Comparison of ENCODE assay signal across 12 mouse cellular contexts in the genomic region with DNA sequence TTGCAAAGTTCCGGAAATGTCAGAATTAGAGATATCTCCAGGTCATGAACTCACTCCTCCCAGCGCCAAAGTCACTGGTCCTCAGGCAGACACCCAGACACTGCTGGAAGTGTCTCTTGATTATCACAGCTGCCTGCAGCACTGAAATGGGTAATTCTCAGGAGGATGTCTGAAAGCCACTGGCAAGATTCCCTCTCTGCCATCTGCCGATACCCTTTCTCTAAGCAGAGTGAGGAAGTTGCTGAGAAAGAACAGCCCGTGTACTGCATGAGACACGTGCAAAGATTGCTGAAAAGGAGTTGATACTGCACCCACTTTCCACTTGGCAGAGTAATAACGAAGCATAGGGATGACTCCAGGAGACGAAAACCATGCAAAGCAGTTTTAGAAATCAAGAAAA.
DNase-seq lines count a peak whose midpoint lies in the region.
"Had no signal": no experiment of that assay in that cellular context is flagged by ENCODE, and none has a peak within 500 bp of the region (broad histone marks: within the 10 kb centered on the region; RNA-seq: fewer than 3 reads in every experiment).

No protein-coding gene starts in this region.

- DNase-seq in lung, postnatal 10 days: peak; percentile 19
- DNase-seq in lung, postnatal 4 days: no peak
- DNase-seq in layer of hippocampus, adult 8-10 months (ENCODE audit: low spot score in 2 of 2): peak; percentile 58 to 60
- DNase-seq in left cerebral cortex, postnatal 25 days (ENCODE audit: low spot score in 2 of 2): peak; percentile 63 to 94
- no peak for DNase-seq in thymus, adult 18-20 months
- DNase-seq in urinary bladder, adult 18-20 months (ENCODE audit: low spot score in 2 of 2): no peak
- no peak for DNase-seq in neural tube, embryonic 10.5 days (ENCODE audit: extremely low spot score, low spot score)
- DNase-seq: adrenal gland, adult 8-10 months; cerebellum, adult 11 months; heart, postnatal 36 days; kidney, adult 2 months; thymus, postnatal 25 days had no signal

- intact Hi-C loops in left cerebral cortex, postnatal 25 days (cut with DNase I): loop anchor here (10.0 kb wide), 1 partner anchor 59 kb away; no protein-coding TSS in a partner anchor

Comparison
In these comparisons a context has a peak if more than half of its experiments do, and no peak if none do; other contexts are left out.
1. DNase-seq: peak in lung, postnatal 10 days (single experiment), layer of hippocampus, adult 8-10 months (2 of 2) and left cerebral cortex, postnatal 25 days (2 of 2); none in lung, postnatal 4 days (0 of 2), thymus, adult 18-20 months (0 of 2), urinary bladder, adult 18-20 months (0 of 2) and neural tube, embryonic 10.5 days (single experiment).